Mouse (Mus musculus) lung, postnatal 0 days (tissue): ENCODE measurements around the gene Ppfia4.

Source experiments
- CTCF ChIP-seq: IDR thresholded peaks from 2 replicates; pipeline ENCODE4 v1.5.1; 2016; ENCODE audit warnings: antibody characterized with exemption, mild to moderate bottlenecking
- EP300 ChIP-seq: IDR thresholded peaks from 2 replicates; pipeline ENCODE4 v1.6.1; 2016; ENCODE audit warnings: antibody characterized with exemption, mild to moderate bottlenecking, control low read depth

DNA sequence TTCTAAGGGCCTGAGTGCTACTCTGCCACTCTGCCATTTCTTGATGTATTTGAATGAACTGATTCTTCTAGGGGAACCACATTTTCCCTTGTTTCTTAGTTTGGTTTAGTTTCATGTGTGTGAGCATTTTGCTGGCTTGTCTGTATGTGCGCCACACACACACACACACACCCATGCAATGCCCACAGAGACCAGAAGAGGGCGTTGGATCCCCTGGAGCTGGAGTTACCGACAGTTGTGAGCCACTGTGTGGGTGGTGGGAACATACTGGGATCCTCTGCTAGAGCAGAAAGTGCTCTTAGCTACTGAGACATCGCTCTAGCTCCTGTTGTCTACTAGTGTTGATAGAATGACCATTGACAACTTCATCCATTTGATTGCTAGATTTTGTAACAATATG, 51.2 kb downstream of the Ppfia4 start:
- TF ChIP-seq EP300 (no peak), CTCF (peak; percentile 26; the same call in 1 of the 2 replicates)
